Mouse (Mus musculus) heart, adult 2 months (tissue): ENCODE measurements around the gene Nrxn3.

Source experiments
- CTCF ChIP-seq: fragments of 200-600 bp; IDR thresholded peaks from 2 replicates; pipeline ENCODE4 v1.8.1; 2022; ENCODE audit warnings: antibody characterized with exemption, mild to moderate bottlenecking, moderate library complexity
- POLR2A ChIP-seq: fragments of 200-500 bp; IDR thresholded peaks from 2 replicates; pipeline ENCODE4 v1.6.1; 2011; ENCODE audit warnings: mild to moderate bottlenecking, low read depth, low read length, control low read depth; ENCODE audit not compliant: insufficient read depth

GRCm38 (mm10) chr12:89471289-89471688, 748.6 kb downstream of the Nrxn3 start:
- no peak for TF ChIP-seq CTCF
- TF ChIP-seq POLR2A, result no peak
